ENCODE assay signal across 23 mouse cellular contexts in the genomic region with DNA sequence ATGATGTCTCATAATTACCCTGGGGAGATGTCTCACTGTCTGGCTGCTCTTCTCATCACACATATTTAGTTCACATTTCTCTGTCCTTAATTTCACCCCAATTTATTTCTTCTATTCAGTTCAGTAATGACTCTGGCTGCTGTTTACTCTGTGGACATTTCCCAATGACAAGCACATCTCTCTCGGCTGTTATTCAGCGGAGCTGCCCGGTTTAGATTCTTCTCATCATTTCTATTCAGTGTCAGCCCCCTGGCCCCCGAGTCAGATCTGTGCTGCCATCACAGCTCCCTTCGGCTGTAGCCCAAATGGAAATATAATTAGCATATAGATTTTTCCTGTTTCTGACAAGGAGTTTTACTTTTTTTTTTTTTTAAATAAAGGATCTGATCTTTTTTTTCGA.
DNase-seq lines count a peak whose midpoint lies in the region; ATAC-seq lines count a peak whose summit lies in the region.
"Had no signal": no experiment of that assay in that cellular context is flagged by ENCODE, and none has a peak within 500 bp of the region (broad histone marks: within the 10 kb centered on the region; RNA-seq: fewer than 3 reads in every experiment).

No protein-coding gene starts in this region.

- WGBS in forebrain, embryonic 14.5 days: 18% methylated on average over 6 of the region's 6 CpGs
- WGBS in forebrain, embryonic 12.5 days: 36% methylated on average over 6 of the region's 6 CpGs
- 50% methylated on average over 6 of the region's 6 CpGs for WGBS in lung, embryonic 15.5 days
- 17% methylated on average over 6 of the region's 6 CpGs for WGBS in forebrain, embryonic 16.5 days
- 32% methylated on average over 6 of the region's 6 CpGs for WGBS in midbrain, embryonic 16.5 days
- 71% methylated on average over 6 of the region's 6 CpGs for WGBS in heart, embryonic 12.5 days

- H3K4me1 ChIP-seq in forebrain, embryonic 14.5 days (ENCODE audit: control insufficient read depth, insufficient read depth, low read length): no peaks in the 10 kb centered on the region
- H3K4me1 ChIP-seq in forebrain, embryonic 12.5 days: no peaks in the 10 kb centered on the region
- H3K4me1 ChIP-seq in lung, embryonic 15.5 days: no peaks in the 10 kb centered on the region
- no peaks in the 10 kb centered on the region; the same call in 1 of the 2 replicates for H3K4me1 ChIP-seq in forebrain, embryonic 16.5 days (replicated peaks; ENCODE audit: control insufficient read depth, insufficient read depth, low read length)
- 0 out of 2 replicates have a peak, but pooled peaks cover 2% of the 10 kb centered on the region for H3K4me1 ChIP-seq in midbrain, embryonic 16.5 days (ENCODE audit: control insufficient read depth, insufficient read depth, low read length)
- H3K4me1 ChIP-seq in heart, embryonic 12.5 days (replicated peaks): no peaks in the 10 kb centered on the region
- H3K4me1 ChIP-seq: embryonic facial prominence, embryonic 13.5 days; heart, embryonic 10.5 days had no signal

- H3K27me3 ChIP-seq in forebrain, embryonic 14.5 days (replicated peaks; ENCODE audit: control insufficient read depth, insufficient read depth, low read length): no peaks in the 10 kb centered on the region
- no peaks in the 10 kb centered on the region for H3K27me3 ChIP-seq in forebrain, embryonic 12.5 days
- H3K27me3 ChIP-seq in lung, embryonic 15.5 days: no peaks in the 10 kb centered on the region
- no peaks in the 10 kb centered on the region for H3K27me3 ChIP-seq in forebrain, embryonic 16.5 days (replicated peaks; ENCODE audit: control insufficient read depth, insufficient read depth, low read length)
- no peaks in the 10 kb centered on the region for H3K27me3 ChIP-seq in midbrain, embryonic 16.5 days (ENCODE audit: control insufficient read depth, insufficient read depth, low read depth, low read length)
- no peaks in the 10 kb centered on the region for H3K27me3 ChIP-seq in heart, embryonic 12.5 days (replicated peaks)
- H3K27me3 ChIP-seq: embryonic facial prominence, embryonic 13.5 days; midbrain, embryonic 12.5 days had no signal

- no peaks in the 10 kb centered on the region for H3K36me3 ChIP-seq in forebrain, embryonic 14.5 days (ENCODE audit: control insufficient read depth, insufficient read depth, low read length)
- H3K36me3 ChIP-seq in forebrain, embryonic 12.5 days (replicated peaks): no peaks in the 10 kb centered on the region
- no peaks in the 10 kb centered on the region for H3K36me3 ChIP-seq in lung, embryonic 15.5 days
- no peaks in the 10 kb centered on the region for H3K36me3 ChIP-seq in forebrain, embryonic 16.5 days (ENCODE audit: control insufficient read depth, insufficient read depth)
- no peaks in the 10 kb centered on the region for H3K36me3 ChIP-seq in midbrain, embryonic 16.5 days (ENCODE audit: control insufficient read depth, insufficient read depth, low read length)
- H3K36me3 ChIP-seq in heart, embryonic 12.5 days: no peaks in the 10 kb centered on the region
- H3K36me3 ChIP-seq: embryonic facial prominence, embryonic 13.5 days; heart, embryonic 10.5 days; midbrain, embryonic 12.5 days had no signal

- H3K4me2 ChIP-seq in forebrain, embryonic 14.5 days (ENCODE audit: low read length): no peak overlapping the region
- no peak overlapping the region for H3K4me2 ChIP-seq in forebrain, embryonic 12.5 days
- 0 out of 2 replicates have a peak overlapping the region, but pooled peaks have one; percentile 10 for H3K4me2 ChIP-seq in lung, embryonic 15.5 days
- H3K4me2 ChIP-seq in forebrain, embryonic 16.5 days (ENCODE audit: low read length): peak overlapping the region; percentile 11
- H3K4me2 ChIP-seq in midbrain, embryonic 16.5 days (ENCODE audit: low read length): peak overlapping the region; percentile 21; the same call in 1 of the 2 replicates
- H3K4me2 ChIP-seq in heart, embryonic 12.5 days: no peak overlapping the region
- H3K4me2 ChIP-seq: embryonic facial prominence, embryonic 13.5 days; midbrain, embryonic 12.5 days had no signal

- H3K9ac ChIP-seq in forebrain, embryonic 14.5 days (ENCODE audit: low read length): no peak overlapping the region
- H3K9ac ChIP-seq in forebrain, embryonic 12.5 days: no peak overlapping the region
- H3K9ac ChIP-seq in lung, embryonic 15.5 days: no peak overlapping the region
- no peak overlapping the region for H3K9ac ChIP-seq in forebrain, embryonic 16.5 days (replicated peaks; ENCODE audit: low read depth, low read length)
- H3K9ac ChIP-seq in midbrain, embryonic 16.5 days (ENCODE audit: low read depth, low read length): no peak overlapping the region
- H3K9ac ChIP-seq in heart, embryonic 12.5 days: no peak overlapping the region
- H3K9ac ChIP-seq: embryonic facial prominence, embryonic 13.5 days; midbrain, embryonic 12.5 days had no signal

- DNase-seq in forebrain, embryonic 14.5 days (ENCODE audit: low spot score): peak; percentile 20
- DNase-seq in lung, postnatal 4 days: no peak
- DNase-seq: adrenal gland, postnatal 10 days; cerebellum, adult 11 months; cerebellum, postnatal 10 days; heart, postnatal 10 days; kidney, adult 18-20 months; kidney, postnatal 10 days; left cerebral cortex, postnatal 4 days; liver; thymus, postnatal 25 days had no signal

- peak; percentile 55; the same call in 1 of the 2 replicates for ATAC-seq in forebrain, embryonic 14.5 days
- no peak for ATAC-seq in forebrain, embryonic 12.5 days (ENCODE audit: low FRiP score)
- ATAC-seq in lung, embryonic 15.5 days (ENCODE audit: borderline replicate concordance, extremely low read depth, low FRiP score, low TSS enrichment): no peak
- ATAC-seq in forebrain, embryonic 16.5 days: no peak; the same call in 1 of the 2 replicates
- no peak for ATAC-seq in midbrain, embryonic 16.5 days
- no peak for ATAC-seq in heart, embryonic 12.5 days (ENCODE audit: insufficient number of reproducible peaks, low FRiP score)
- ATAC-seq in erythroblast, adult 5-6 weeks (replicated peaks; ENCODE audit: low FRiP score, poor library complexity, severe bottlenecking): no peak
- ATAC-seq: activated CD4-positive, CD25-positive, alpha-beta regulatory T cell, adult 4 months; CD4-positive, CD25-positive, alpha-beta regulatory T cell, adult 4 months had no signal

- H3K27ac ChIP-seq in forebrain, embryonic 14.5 days (ENCODE audit: low read depth, low read length): no peak overlapping the region
- H3K27ac ChIP-seq in forebrain, embryonic 12.5 days: no peak overlapping the region
- H3K27ac ChIP-seq in lung, embryonic 15.5 days: no peak overlapping the region
- H3K27ac ChIP-seq in forebrain, embryonic 16.5 days (ENCODE audit: low read length): no peak overlapping the region
- no peak overlapping the region for H3K27ac ChIP-seq in midbrain, embryonic 16.5 days (ENCODE audit: low read length)
- no peak overlapping the region for H3K27ac ChIP-seq in heart, embryonic 12.5 days (ENCODE audit: poor library complexity, severe bottlenecking)
- H3K27ac ChIP-seq: embryonic facial prominence, embryonic 13.5 days; heart, embryonic 10.5 days; macrophage; midbrain, embryonic 12.5 days had no signal

- no peaks in the 10 kb centered on the region for H3K9me3 ChIP-seq in forebrain, embryonic 14.5 days (replicated peaks; ENCODE audit: control insufficient read depth, low read length)
- no peaks in the 10 kb centered on the region for H3K9me3 ChIP-seq in forebrain, embryonic 12.5 days
- H3K9me3 ChIP-seq in lung, embryonic 15.5 days: no peaks in the 10 kb centered on the region
- H3K9me3 ChIP-seq in forebrain, embryonic 16.5 days (ENCODE audit: control insufficient read depth, low read length): no peaks in the 10 kb centered on the region
- H3K9me3 ChIP-seq in midbrain, embryonic 16.5 days (replicated peaks; ENCODE audit: control insufficient read depth, low read length, poor library complexity, severe bottlenecking): no peaks in the 10 kb centered on the region
- no peaks in the 10 kb centered on the region for H3K9me3 ChIP-seq in heart, embryonic 12.5 days (replicated peaks)
- H3K9me3 ChIP-seq: embryonic facial prominence, embryonic 13.5 days; heart, embryonic 10.5 days; midbrain, embryonic 12.5 days had no signal

- no peak overlapping the region for H3K4me3 ChIP-seq in forebrain, embryonic 14.5 days (ENCODE audit: low read depth, low read length)
- no peak overlapping the region for H3K4me3 ChIP-seq in forebrain, embryonic 12.5 days (replicated peaks)
- H3K4me3 ChIP-seq in lung, embryonic 15.5 days: no peak overlapping the region
- no peak overlapping the region for H3K4me3 ChIP-seq in forebrain, embryonic 16.5 days (replicated peaks; ENCODE audit: low read length)
- H3K4me3 ChIP-seq in midbrain, embryonic 16.5 days (ENCODE audit: low read depth, low read length): no peak overlapping the region
- no peak overlapping the region for H3K4me3 ChIP-seq in heart, embryonic 12.5 days
- H3K4me3 ChIP-seq: embryonic facial prominence, embryonic 13.5 days; heart, embryonic 10.5 days; midbrain, embryonic 12.5 days had no signal

Comparison
In these comparisons a context has a peak if more than half of its experiments do, and no peak if none do; other contexts are left out.
1. H3K4me2 ChIP-seq: peak in lung, embryonic 15.5 days (single experiment), forebrain, embryonic 16.5 days (single experiment) and midbrain, embryonic 16.5 days (single experiment); none in forebrain, embryonic 14.5 days (single experiment), forebrain, embryonic 12.5 days (single experiment) and heart, embryonic 12.5 days (single experiment).